Mouse (Mus musculus) spleen, adult 2 months (tissue): ENCODE results near the gene Gm45233. TPM values are rescaled to one million over a fixed set of nuclear protein-coding genes. Genes with fewer than 3 reads are reported as not detected.

Source experiments
- DNase-seq, 2 experiments: peaks; one replicate each; pipeline versions ENCODE4 v3.0.0 to v3.0.0-alpha.2; 2012 to 2021; ENCODE audit warnings: low spot score in 2 of 2, low read depth in 1 of 2
- H3K27ac ChIP-seq: fragments of 200-500 bp; 2 replicates; pipeline ENCODE4 v1.5.1; 2012; ENCODE audit warnings: low read length, inconsistent platforms; ENCODE audit not compliant: insufficient read depth
- H3K27me3 ChIP-seq: fragments of 200-500 bp; 2 replicates; pipeline ENCODE4 v1.6.1; 2012; ENCODE audit warnings: mild to moderate bottlenecking, moderate library complexity, low read length, inconsistent platforms; ENCODE audit not compliant: control insufficient read depth, insufficient read depth
- H3K36me3 ChIP-seq: fragments of 200-500 bp; 2 replicates; pipeline ENCODE4 v1.6.1; 2012; ENCODE audit warnings: mild to moderate bottlenecking, low read length, inconsistent platforms; ENCODE audit not compliant: control insufficient read depth, insufficient read depth
- H3K4me1 ChIP-seq: fragments of 200-500 bp; 2 replicates; pipeline ENCODE4 v1.6.1; 2011; ENCODE audit warnings: inconsistent platforms; ENCODE audit not compliant: control insufficient read depth, insufficient read depth, insufficient read length
- H3K4me3 ChIP-seq: fragments of 200-500 bp; 2 replicates; pipeline ENCODE4 v1.5.1; 2011; ENCODE audit warnings: mild to moderate bottlenecking, inconsistent platforms; ENCODE audit not compliant: insufficient read depth, insufficient read length; ENCODE audit errors: extremely low read depth
- CTCF ChIP-seq: fragments of 200-500 bp; IDR thresholded peaks from 2 replicates; pipeline ENCODE4 v1.5.1; 2011; ENCODE audit warnings: mild to moderate bottlenecking, inconsistent platforms; ENCODE audit not compliant: insufficient read depth, insufficient read length, insufficient replicate concordance; ENCODE audit errors: extremely low read depth
- POLR2A ChIP-seq: fragments of 200-500 bp; IDR thresholded peaks from 2 replicates; pipeline ENCODE4 v1.6.1; 2011; ENCODE audit warnings: low read depth, low read length, inconsistent platforms
- WGBS: fragments of 180-500 bp; shearing (Covaris S2); methylation state at CpG from one replicate; pipeline ENCODE4 v1.1.7; 2018; 5-methylcytosine and 5-hydroxymethylcytosine counted together
- polyA plus RNA-seq: library from polyadenylated mRNA; depleted of rRNA; stranded (reverse); fragments of >200 nt; gene quantifications from 2 replicates; pipeline ENCODE4 v1.2.3, GENCODE M21; 2012

The Gm45233 gene
- polyA plus RNA-seq, 1 experiment = not detected

GRCm38 (mm10) chr7:43436341-43437255 is 7.3 kb upstream of the Gm45233 start, which contains the start of gene Nkg7:
Gene Nkg7 (plus strand): TSS chr7:43437073.
- peak within 1 kb of the TSS; percentile 71 for H3K27ac ChIP-seq

GRCm38 (mm10) chr7:43438611-43439010 is 5.3 kb upstream of the Gm45233 start:
- Histone ChIP-seq H3K27ac (peak overlapping the region; percentile 48), H3K36me3 (no peaks in the 10 kb centered on the region), H3K4me3 (peak overlapping the region; percentile 50; the same call in 1 of the 2 replicates), H3K4me1 (peaks cover 3% of the 10 kb centered on the region; the same call in 1 of the 2 replicates), H3K27me3 (no peaks in the 10 kb centered on the region)
- TF ChIP-seq CTCF (no peak), POLR2A (no peak)
- no peak for DNase-seq
- WGBS = 23% methylated on average over 4 of the region's 4 CpGs

More at GRCm38 (mm10) chr7:43436341-43437255, 7.3 kb upstream of the Gm45233 start, which contains the start of gene Nkg7:
- peak in 1 of 2 experiments; percentile 15 for DNase-seq
- WGBS = 38% methylated on average over 10 of the region's 10 CpGs
- H3K27me3 ChIP-seq = no peaks in the 10 kb centered on the region
- peak within 1 kb of the TSS; percentile 50 for H3K4me3 ChIP-seq
- H3K4me1 ChIP-seq = no peaks in the 10 kb centered on the region
- no peaks in the 10 kb centered on the region for H3K36me3 ChIP-seq
- TF ChIP-seq CTCF (no peak), POLR2A (no peak)

- 87% methylated on average over 6 of the region's 6 CpGs for WGBS
- TF ChIP-seq POLR2A (no peak), CTCF (no peak)
- Histone ChIP-seq H3K4me3 (no peak within 1 kb of the TSS), H3K27ac (peak within 1 kb of the TSS; percentile 40), H3K36me3 (no peaks in the 10 kb centered on the region), H3K4me1 (peaks cover 3% of the 10 kb centered on the region; the same call in 1 of the 2 replicates), H3K27me3 (no peaks in the 10 kb centered on the region)
- no peak for DNase-seq
Measured at GRCm38 (mm10) chr7:43440482-43440881, 3.4 kb upstream of the Gm45233 start, which contains the start of gene Cldnd2. Gene Cldnd2 (plus strand): TSS chr7:43440782.

GRCm38 (mm10) chr7:43441071-43441470 is 2.9 kb upstream of the Gm45233 start:
- DNase-seq = no peak
- H3K4me3 ChIP-seq = no peak overlapping the region
- WGBS = 89% methylated on average over 3 of the region's 3 CpGs
- TF ChIP-seq CTCF (no peak), POLR2A (no peak)
- H3K36me3 ChIP-seq = no peaks in the 10 kb centered on the region
- H3K27me3 ChIP-seq = no peaks in the 10 kb centered on the region
- H3K27ac ChIP-seq = no peak overlapping the region
- peaks cover 3% of the 10 kb centered on the region; the same call in 1 of the 2 replicates for H3K4me1 ChIP-seq

- no peaks in the 10 kb centered on the region for H3K27me3 ChIP-seq
- TF ChIP-seq CTCF (no peak), POLR2A (no peak)
- DNase-seq = no peak
- 13% methylated on average over 9 of the region's 9 CpGs for WGBS
- H3K4me3 ChIP-seq = peak overlapping the region; percentile 74; the same call in 1 of the 2 replicates
- no peaks in the 10 kb centered on the region for H3K36me3 ChIP-seq
- H3K4me1 ChIP-seq = peaks cover 3% of the 10 kb centered on the region; the same call in 1 of the 2 replicates
- peak overlapping the region; percentile 78; the same call in 1 of the 2 replicates for H3K27ac ChIP-seq
Measured at GRCm38 (mm10) chr7:43442684-43443083, 1.2 kb upstream of the Gm45233 start.

- peak; percentile 59; the same call in 1 of the 2 replicates for TF ChIP-seq POLR2A
- TF ChIP-seq CTCF = no peak
- WGBS = 2% methylated on average over 36 of the region's 36 CpGs
- Histone ChIP-seq H3K4me3 (peak overlapping the region; percentile 74), H3K36me3 (no peaks in the 10 kb centered on the region), H3K27me3 (no peaks in the 10 kb centered on the region), H3K27ac (peak overlapping the region; percentile 78), H3K4me1 (peaks cover 3% of the 10 kb centered on the region; the same call in 1 of the 2 replicates)
- peak; percentile 38 to 76 for DNase-seq
Measured at GRCm38 (mm10) chr7:43443126-43443916, 607 bp upstream of the Gm45233 start.
